Mouse (Mus musculus): Measurements from ENCODE around the gene Gm11127.

DNA sequence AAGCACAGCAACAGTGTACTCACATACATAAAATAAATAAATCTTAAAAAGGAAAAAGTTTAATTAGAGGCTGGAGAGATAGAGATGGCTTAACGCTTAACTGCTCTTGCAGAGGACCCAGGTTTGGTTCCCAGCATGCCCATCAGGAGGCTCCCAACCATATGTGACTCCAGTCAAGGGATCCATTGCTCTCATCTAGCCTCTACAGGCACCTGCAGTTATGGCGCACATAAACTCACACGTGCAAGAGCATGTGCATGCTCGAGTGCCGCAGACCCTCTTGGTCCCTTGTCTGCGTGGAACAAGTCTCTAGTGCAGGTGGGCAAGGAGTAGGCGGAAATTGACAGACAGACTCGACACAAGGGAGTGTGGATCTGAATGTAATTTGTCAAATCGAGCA lies 36.1 kb downstream of the Gm11127 start:
- TF ChIP-seq CTCF (IDR thresholded peaks at IDR 0.05) (no peak), EP300 (IDR thresholded peaks at IDR 0.05; ENCODE audit: insufficient read depth, low read depth, low read length) (no peak)
